Mouse (Mus musculus) kidney, postnatal 0 days (tissue): ENCODE results near the gene Jup. TPM values are rescaled to one million over a fixed set of nuclear protein-coding genes. Genes with fewer than 3 reads are reported as not detected.

Experiments used
- ATAC-seq: fragments of 200-750 bp; cut with Nextera tagmentation; replicated peaks from 2 replicates; pipeline ENCODE4 v1.8.0; 2017; ENCODE audit warnings: low read depth, moderate number of reproducible peaks, moderate TSS enrichment, moderate library complexity; ENCODE audit not compliant: low FRiP score
- DNase-seq: peaks from one replicate; pipeline ENCODE4 v3.0.0-alpha.2; 2016; ENCODE audit warnings: low spot score
- H3K27ac ChIP-seq: fragments of 300-500 bp; sonication (generic); 2 replicates; pipeline ENCODE4 v1.5.1; 2014; ENCODE audit warnings: mild to moderate bottlenecking
- H3K27me3 ChIP-seq: fragments of 300-500 bp; sonication (generic); 2 replicates; pipeline ENCODE4 v1.6.1; 2014; ENCODE audit warnings: low read length, mixed read lengths; ENCODE audit not compliant: insufficient read depth
- H3K36me3 ChIP-seq: fragments of 300-500 bp; sonication (generic); 2 replicates; pipeline ENCODE4 v1.6.1; 2014; ENCODE audit warnings: low read length, mixed read lengths; ENCODE audit not compliant: insufficient read depth
- H3K4me1 ChIP-seq: fragments of 300-500 bp; sonication (generic); replicated peaks from 2 replicates; pipeline ENCODE4 v1.6.1; 2014; ENCODE audit warnings: antibody characterized with exemption, low read length, mixed read lengths; ENCODE audit not compliant: insufficient read depth
- H3K4me2 ChIP-seq: fragments of 300-500 bp; sonication (generic); 2 replicates; pipeline ENCODE4 v1.6.1; 2014; ENCODE audit warnings: mild to moderate bottlenecking, low read length, moderate library complexity, mixed read lengths
- H3K4me3 ChIP-seq: fragments of 300-500 bp; sonication (generic); replicated peaks from 2 replicates; pipeline ENCODE4 v1.5.1; 2014; ENCODE audit warnings: low read depth, low read length
- H3K9ac ChIP-seq: fragments of 300-500 bp; sonication (generic); 2 replicates; pipeline ENCODE4 v1.6.1; 2014; ENCODE audit warnings: low read depth, low read length
- H3K9me3 ChIP-seq: fragments of 300-500 bp; sonication (generic); replicated peaks from 2 replicates; pipeline ENCODE4 v1.6.1; 2016; ENCODE audit warnings: low read length, inconsistent platforms, mixed read lengths
- CTCF ChIP-seq: IDR thresholded peaks from 2 replicates; pipeline ENCODE4 v1.5.1; 2016; ENCODE audit warnings: antibody characterized with exemption, low read depth, mild to moderate bottlenecking, moderate library complexity
- WGBS: fragments of 180-500 bp; shearing (Covaris S2); extraction: QIAGEN DNeasy Blood & Tissue Kit; methylation state at CpG from one replicate; pipeline ENCODE4 v1.1.7; 2014; 5-methylcytosine and 5-hydroxymethylcytosine counted together
- polyA plus RNA-seq: library from polyadenylated mRNA; unstranded; fragments of >200 nt; fragmentation: Nextera tagmentation; extraction: Ambion mirVana; gene quantifications from 2 replicates; pipeline ENCODE4 v1.2.1, GENCODE M21; 2015

Jup gene
- polyA plus RNA-seq, 1 experiment from 2014 or later = 119 TPM

DNA sequence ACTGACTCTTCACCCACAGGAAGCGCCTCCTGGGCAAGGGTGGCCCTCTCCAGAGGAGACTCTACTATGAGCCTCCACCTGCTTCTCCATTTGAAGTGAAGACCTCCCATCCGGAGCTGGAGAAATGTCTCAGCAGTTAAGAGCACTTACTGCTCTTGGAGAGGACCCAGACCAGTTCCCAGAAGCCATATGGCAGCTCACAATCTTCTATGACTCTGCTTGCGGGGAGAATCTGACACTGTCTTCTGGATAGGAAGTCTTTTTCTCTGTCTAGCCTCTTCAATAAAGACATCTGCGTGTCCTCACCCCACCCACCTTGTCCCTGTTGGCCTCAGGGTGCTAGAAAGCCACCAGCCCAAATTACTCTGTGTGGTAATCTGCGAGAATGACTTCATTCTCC, 4.6 kb downstream of the Jup start:
- Histone ChIP-seq H3K9ac (no peak overlapping the region), H3K27ac (0 out of 2 replicates have a peak overlapping the region, but pooled peaks have one; percentile 10), H3K4me1 (peaks cover 66% of the 10 kb centered on the region), H3K27me3 (no peaks in the 10 kb centered on the region), H3K9me3 (no peaks in the 10 kb centered on the region), H3K4me2 (no peak overlapping the region), H3K36me3 (no peaks in the 10 kb centered on the region), H3K4me3 (no peak overlapping the region)
- no peak for DNase-seq
- TF ChIP-seq CTCF = no peak
- 77% methylated on average over 5 of the region's 5 CpGs for WGBS
- no peak for ATAC-seq

DNA sequence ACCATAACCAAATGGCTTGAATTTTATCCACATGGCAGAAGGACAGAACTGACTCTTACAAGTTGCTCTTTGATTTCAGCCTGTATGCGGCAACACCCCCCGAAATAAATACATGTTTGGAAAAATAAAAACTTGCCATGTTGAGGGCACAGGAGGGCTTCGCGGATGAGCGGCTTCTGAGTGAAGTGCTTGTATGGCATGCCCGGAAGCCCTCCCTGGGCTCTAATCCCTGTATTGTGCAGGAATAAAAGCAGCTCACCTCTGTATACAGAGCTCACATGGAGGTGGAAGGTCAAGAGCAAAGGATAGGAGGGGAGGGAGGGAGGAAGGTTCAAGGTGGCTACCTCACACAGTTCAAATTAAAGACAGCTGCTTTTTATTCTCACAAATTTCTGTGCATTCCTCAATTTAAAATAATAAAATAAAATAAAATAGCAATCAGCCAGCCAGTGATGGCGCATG, 5.6 kb downstream of the Jup start:
- H3K4me2 ChIP-seq = no peak overlapping the region
- H3K9me3 ChIP-seq = no peaks in the 10 kb centered on the region
- H3K27ac ChIP-seq = peak overlapping the region; percentile 84; the same call in 1 of the 2 replicates
- no peaks in the 10 kb centered on the region for H3K27me3 ChIP-seq
- H3K9ac ChIP-seq = no peak overlapping the region
- DNase-seq (no peak), ATAC-seq (no peak)
- peaks cover 76% of the 10 kb centered on the region for H3K4me1 ChIP-seq
- 86% methylated on average over 7 of the region's 7 CpGs for WGBS
- no peak overlapping the region for H3K4me3 ChIP-seq
- H3K36me3 ChIP-seq = no peaks in the 10 kb centered on the region
- no peak for TF ChIP-seq CTCF

DNA sequence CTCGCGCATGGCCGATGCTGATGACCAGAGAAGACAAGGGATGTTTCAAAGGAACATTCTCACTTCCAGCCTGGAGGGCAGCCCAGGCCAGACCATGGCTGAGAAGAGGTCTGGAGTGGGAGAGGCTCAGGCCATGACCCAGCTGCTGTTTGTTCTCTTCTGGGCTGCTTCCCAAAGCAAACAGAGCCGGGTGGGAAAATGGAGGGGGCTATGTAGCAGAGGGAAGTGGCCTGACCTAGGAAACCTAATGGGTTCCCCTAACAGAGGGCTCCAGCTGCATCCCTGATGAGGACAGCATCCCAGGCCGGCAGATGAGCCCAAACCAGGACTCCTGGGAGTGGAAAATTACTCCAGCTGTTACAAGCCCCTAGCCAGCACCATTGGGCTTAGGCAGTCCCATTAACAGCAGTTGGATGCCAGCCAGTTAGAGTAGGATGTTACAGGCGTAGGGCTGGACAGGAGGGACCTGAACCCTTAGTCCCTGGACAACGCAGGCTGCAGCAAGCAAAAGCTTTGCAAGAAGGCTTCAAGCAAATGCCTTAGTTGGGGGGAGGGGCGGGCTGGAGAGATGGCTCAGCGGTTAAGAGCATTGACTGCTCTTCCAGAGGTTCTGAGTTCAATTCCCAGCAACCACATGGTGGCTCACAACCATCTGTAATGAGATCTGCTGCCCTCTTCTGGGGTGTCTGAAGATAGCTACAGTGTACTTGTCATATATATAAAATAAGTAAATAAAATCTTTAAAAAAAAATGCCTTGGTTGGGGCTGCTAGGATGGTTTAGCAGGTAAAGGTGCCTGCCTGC, 6.3 kb downstream of the Jup start:
- H3K4me3 ChIP-seq = no peak overlapping the region
- H3K9ac ChIP-seq = no peak overlapping the region
- DNase-seq (peak; percentile 92), ATAC-seq (peak; percentile 43)
- no peaks in the 10 kb centered on the region for H3K9me3 ChIP-seq
- peak; percentile 43; the same call in 1 of the 2 replicates for TF ChIP-seq CTCF
- H3K27ac ChIP-seq = peak overlapping the region; percentile 84
- peaks cover 82% of the 10 kb centered on the region for H3K4me1 ChIP-seq
- H3K27me3 ChIP-seq = no peaks in the 10 kb centered on the region
- H3K4me2 ChIP-seq = no peak overlapping the region
- H3K36me3 ChIP-seq = no peaks in the 10 kb centered on the region
- 30% methylated on average over 9 of the region's 9 CpGs for WGBS

DNA sequence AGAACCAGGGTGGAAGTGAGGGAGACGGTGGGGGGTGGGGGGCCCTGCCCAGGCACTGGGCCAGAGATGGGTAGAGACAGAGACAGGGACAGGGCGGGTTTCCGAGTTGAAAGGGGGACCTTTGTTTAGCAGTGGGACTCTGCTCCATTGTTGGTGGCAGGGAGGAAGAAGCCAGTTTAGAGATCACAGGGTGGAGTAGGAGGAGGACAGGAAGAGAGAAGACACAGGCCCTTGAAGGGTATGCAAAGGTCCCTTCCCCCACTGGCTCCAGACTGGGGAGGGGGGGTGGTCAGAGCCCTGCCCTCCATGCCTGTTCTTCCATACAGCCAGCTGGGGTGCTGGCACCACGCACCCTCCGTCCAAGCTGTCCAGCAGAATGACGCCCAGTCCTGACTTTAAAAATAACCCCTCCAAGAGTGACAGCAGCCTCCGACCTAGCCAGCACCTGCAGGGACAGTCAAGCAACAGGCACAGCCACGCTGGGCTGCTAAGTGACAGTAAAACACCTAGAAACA, 7.6 kb downstream of the Jup start:
- WGBS = 41% methylated on average over 8 of the region's 8 CpGs

DNA sequence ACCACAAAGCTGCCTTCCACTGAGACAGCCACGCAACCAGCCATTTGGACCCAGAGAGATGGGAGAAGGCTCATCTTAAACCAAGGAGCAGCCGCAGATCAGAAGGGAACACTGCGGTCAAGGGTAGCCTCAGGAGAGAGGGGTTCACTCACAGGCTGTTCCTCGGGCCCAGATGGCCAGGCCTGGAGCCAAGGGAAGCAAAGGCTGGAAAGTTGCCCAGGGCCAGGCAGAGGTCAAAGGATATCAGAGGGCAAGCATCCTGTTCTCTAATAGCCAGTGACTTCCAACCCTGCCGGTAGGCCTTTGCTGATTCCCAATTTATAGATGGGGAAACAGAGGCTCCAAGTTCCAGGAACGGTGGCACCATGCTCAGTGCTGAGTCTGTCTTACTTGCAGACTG, 9.0 kb downstream of the Jup start:
- no peak overlapping the region for H3K4me3 ChIP-seq
- ATAC-seq = no peak
- DNase-seq = no peak
- 58% methylated on average over 6 of the region's 6 CpGs for WGBS
- H3K27me3 ChIP-seq = no peaks in the 10 kb centered on the region
- peaks cover 59% of the 10 kb centered on the region for H3K4me1 ChIP-seq
- H3K9ac ChIP-seq = no peak overlapping the region
- no peak for TF ChIP-seq CTCF
- peak overlapping the region; percentile 32; the same call in 1 of the 2 replicates for H3K4me2 ChIP-seq
- no peaks in the 10 kb centered on the region for H3K9me3 ChIP-seq
- peaks cover 19% of the 10 kb centered on the region for H3K36me3 ChIP-seq
- peak overlapping the region; percentile 84 for H3K27ac ChIP-seq

More for the DNA sequence above, 7.6 kb downstream of the Jup start:
- H3K9ac ChIP-seq = no peak overlapping the region
- peak; percentile 58 for DNase-seq
- peak overlapping the region; percentile 84 for H3K27ac ChIP-seq
- peaks cover 71% of the 10 kb centered on the region for H3K4me1 ChIP-seq
- peaks cover 9% of the 10 kb centered on the region for H3K36me3 ChIP-seq
- ATAC-seq = no peak
- peak overlapping the region; percentile 8 for H3K4me2 ChIP-seq
- H3K4me3 ChIP-seq = no peak overlapping the region
- no peaks in the 10 kb centered on the region for H3K9me3 ChIP-seq
- no peak for TF ChIP-seq CTCF
- no peaks in the 10 kb centered on the region for H3K27me3 ChIP-seq

DNA sequence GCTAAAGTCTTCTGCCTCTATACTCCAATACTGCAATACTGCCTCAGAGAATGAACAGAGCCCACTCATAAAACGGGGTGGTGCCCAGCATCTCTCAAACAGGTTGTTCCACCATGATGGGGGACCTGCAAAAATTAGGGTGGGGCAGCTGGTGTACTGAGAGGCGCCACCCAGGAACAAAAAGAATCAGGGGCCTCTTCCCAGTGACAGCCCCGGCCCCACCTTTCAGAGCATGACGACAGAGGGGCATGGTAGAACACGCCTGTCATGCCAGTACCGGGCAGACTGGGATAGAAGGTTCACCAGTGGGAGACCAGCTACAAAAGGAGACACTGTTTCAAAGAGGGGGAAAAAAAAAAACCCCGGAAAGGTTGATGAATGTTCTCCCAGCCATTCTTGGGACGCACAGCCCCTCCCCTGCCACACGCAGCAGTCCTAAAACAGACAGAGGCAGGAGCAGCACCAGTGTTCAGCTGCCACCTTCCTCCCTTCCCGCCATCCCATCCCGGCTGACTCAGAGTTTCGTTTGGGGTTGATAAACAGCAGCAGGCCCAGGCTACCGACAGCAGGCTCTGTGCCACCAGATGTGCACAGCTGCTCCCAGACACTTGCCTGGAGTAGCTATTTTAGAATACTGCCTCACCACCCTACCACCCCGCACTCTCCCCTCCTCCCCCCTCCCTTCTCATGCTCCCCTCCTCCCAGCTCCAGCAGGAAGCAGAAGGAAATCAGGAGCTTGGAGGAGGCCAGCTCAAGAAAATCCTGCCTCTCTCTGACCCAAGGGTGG, 9.8 kb downstream of the Jup start:
- Histone ChIP-seq H3K4me2 (peak overlapping the region; percentile 32), H3K4me3 (no peak overlapping the region), H3K36me3 (peaks cover 26% of the 10 kb centered on the region), H3K27ac (peak overlapping the region; percentile 84), H3K9ac (0 out of 2 replicates have a peak overlapping the region, but pooled peaks have one; percentile 23), H3K4me1 (peaks cover 51% of the 10 kb centered on the region), H3K9me3 (no peaks in the 10 kb centered on the region), H3K27me3 (no peaks in the 10 kb centered on the region)
- no peak for TF ChIP-seq CTCF
- DNase-seq = peak; percentile 70
- WGBS = 30% methylated on average over 14 of the region's 14 CpGs
- no peak for ATAC-seq
